Mouse (Mus musculus): ENCODE data around the gene Ctcf. TPM values are rescaled to one million over a fixed set of nuclear protein-coding genes. Genes with fewer than 3 reads are reported as not detected.
A peak's percentile ranks its signal among the peaks of the same experiment; 100 is the strongest.
"Not testable (repeated sequence)": the region's sequence is repeated elsewhere in the genome, so short reads cannot be mapped to it uniquely, and the experiment has no call there.

Gene Ctcf
- polyA plus RNA-seq, 1 experiment, result 16.7 TPM

DNA sequence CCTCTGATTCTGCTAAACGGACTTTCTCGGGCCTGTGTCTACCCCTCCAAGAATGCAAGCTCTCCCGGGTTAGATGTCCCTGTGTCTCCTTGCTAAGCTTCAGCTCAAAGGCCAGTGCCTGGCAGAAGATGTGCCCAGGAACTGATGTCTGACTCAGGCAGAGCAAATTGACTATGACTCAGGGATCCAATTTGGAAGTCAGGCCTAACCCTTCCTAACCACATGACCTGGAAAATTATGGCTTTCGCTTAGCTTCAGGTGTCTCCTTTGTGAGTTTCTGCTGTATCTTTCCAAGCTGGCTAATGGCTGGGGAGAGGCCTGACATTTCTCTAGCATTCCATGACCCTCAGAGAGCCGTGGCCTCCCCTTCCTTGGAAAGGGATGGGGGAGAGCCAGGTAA, 35.1 kb upstream of the Ctcf start:
- DNase-seq, result no peak
- Histone ChIP-seq H3K27ac (ENCODE audit: insufficient read depth, low read depth, low read length) (no peak overlapping the region), H3K4me1 (ENCODE audit: control insufficient read depth, insufficient read depth, low read length) (no peaks in the 10 kb centered on the region; the same call in 1 of the 2 replicates), H3K36me3 (ENCODE audit: control insufficient read depth, insufficient read depth, low read length) (no peaks in the 10 kb centered on the region), H3K27me3 (replicated peaks; ENCODE audit: control insufficient read depth, insufficient read depth, low read length) (no peaks in the 10 kb centered on the region), H3K4me3 (ENCODE audit: insufficient read depth, low read depth, low read length) (no peak overlapping the region)
- TF ChIP-seq POLR2A (IDR thresholded peaks at IDR 0.05; ENCODE audit: low read depth, low read length) (no peak), CTCF (conservative IDR thresholded peaks at IDR 0.05; ENCODE audit: insufficient read depth, insufficient read length, low read depth, low read length) (no peak)
- 64% methylated on average over 5 of the region's 5 CpGs for WGBS

DNA sequence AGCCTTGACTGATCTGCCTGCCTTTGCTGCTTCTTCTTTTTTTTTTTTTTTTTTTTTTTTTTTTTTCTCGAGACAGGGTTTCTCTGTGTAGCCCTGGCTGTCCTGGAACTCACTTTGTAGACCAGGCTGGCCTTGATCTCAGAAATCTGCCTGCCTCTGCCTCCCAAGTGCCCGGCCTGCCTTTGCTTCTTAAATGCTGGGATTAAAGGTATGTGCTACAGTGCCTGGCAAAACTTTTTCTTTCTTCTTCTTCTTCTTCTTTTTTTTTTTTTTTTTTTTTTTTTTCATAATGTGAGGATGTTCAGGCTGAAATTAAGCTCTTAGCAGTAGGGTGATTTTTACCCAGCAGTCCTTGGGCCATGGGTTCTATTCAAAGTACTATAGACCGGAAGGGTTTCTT, 33.8 kb upstream of the Ctcf start:
- not testable (repeated sequence) for H3K27ac ChIP-seq (ENCODE audit: insufficient read depth, low read depth, low read length); DNase-seq; H3K36me3 ChIP-seq (ENCODE audit: control insufficient read depth, insufficient read depth, low read length); H3K4me1 ChIP-seq (ENCODE audit: control insufficient read depth, insufficient read depth, low read length); H3K4me3 ChIP-seq (ENCODE audit: insufficient read depth, low read depth, low read length); H3K27me3 ChIP-seq (replicated peaks; ENCODE audit: control insufficient read depth, insufficient read depth, low read length)
- WGBS, result 79% methylated on average over 3 of the region's 3 CpGs

DNA sequence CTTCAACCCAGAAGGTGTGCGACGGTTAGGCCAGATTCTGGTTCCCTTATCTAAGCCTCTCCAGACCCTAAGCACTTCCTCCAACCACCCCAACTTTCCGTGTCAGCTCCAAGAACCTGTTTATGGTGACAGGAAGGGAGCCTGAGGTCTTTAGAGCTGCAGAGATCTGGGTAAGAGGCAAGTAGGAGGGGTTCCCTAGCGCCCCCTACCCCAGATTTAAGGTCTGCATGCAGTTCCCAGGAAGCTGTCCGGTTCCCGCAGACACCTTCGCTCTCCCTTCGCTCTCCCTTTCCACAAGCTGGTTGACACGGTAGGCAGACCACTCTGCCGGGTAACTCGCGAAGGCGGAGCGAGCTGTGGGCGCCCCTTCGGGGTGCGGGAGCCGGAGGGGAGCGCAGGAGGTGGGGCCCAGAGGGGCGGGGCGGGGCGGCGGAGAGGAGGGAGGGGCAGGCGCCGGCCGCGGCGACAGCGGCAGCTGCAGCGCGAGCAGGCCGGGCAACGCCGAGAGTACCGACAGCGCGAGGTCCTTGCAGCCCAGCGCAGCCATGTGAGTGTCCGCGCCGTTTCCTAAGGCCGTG, 31.5 kb upstream of the Ctcf start, which contains the start of gene Ripor1:
Gene Ripor1 (plus strand): TSS at position 452 of the 578 bp plus-strand sequence.
- H3K4me1 ChIP-seq (ENCODE audit: control insufficient read depth, insufficient read depth, low read length), result peaks cover 9% of the 10 kb centered on the region
- TF ChIP-seq POLR2A (IDR thresholded peaks at IDR 0.05; ENCODE audit: low read depth, low read length) (peak; percentile 69), CTCF (conservative IDR thresholded peaks at IDR 0.05; ENCODE audit: insufficient read depth, insufficient read length, low read depth, low read length) (peak; percentile 51)
- H3K4me3 ChIP-seq (ENCODE audit: insufficient read depth, low read depth, low read length), result peak within 1 kb of the TSS; percentile 61
- no peaks in the 10 kb centered on the region for H3K36me3 ChIP-seq (ENCODE audit: control insufficient read depth, insufficient read depth, low read length)
- 2% methylated on average over 37 of the region's 42 CpGs for WGBS
- H3K27ac ChIP-seq (ENCODE audit: insufficient read depth, low read depth, low read length), result peak within 1 kb of the TSS; percentile 88
- H3K27me3 ChIP-seq (replicated peaks; ENCODE audit: control insufficient read depth, insufficient read depth, low read length), result no peaks in the 10 kb centered on the region
- DNase-seq, result peak; percentile 84

DNA sequence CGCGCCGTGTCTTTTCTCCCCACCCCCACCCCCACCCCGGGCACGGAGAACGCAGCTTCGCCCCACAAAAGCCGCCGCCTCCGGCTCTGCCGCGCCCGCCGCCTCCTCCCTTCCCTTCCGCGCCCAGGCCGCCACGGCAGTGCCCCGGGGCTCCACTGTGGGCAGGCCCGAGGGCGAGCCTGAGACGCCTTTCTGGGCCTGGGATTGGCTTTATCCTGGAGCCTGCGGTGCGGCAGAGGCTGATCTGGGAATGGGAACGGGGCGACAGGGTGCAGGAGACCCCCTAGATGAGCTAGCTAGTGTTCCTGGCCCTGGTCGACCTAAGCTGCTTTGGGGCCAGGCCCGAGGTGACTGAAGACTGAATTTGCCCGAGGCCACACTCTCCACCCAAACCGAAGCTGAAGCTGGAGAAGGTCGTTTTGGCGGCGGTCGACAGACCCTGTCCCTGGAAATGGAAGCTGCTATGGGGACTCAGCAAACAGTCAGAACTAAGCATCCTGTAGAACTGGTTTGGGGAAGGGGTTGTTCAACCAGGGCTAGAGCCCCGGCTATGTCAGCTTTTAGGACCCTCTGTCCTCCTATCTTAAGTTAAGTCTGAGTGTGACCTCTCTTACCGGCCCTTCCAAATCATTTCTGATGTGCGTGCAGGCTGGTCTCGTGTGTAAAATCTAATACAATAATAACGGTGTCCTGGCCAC, 30.7 kb upstream of the Ctcf start:
- Histone ChIP-seq H3K27me3 (replicated peaks; ENCODE audit: control insufficient read depth, insufficient read depth, low read length) (no peaks in the 10 kb centered on the region), H3K4me1 (ENCODE audit: control insufficient read depth, insufficient read depth, low read length) (peaks cover 9% of the 10 kb centered on the region), H3K27ac (ENCODE audit: insufficient read depth, low read depth, low read length) (peak overlapping the region; percentile 88), H3K4me3 (ENCODE audit: insufficient read depth, low read depth, low read length) (peak overlapping the region; percentile 61), H3K36me3 (ENCODE audit: control insufficient read depth, insufficient read depth, low read length) (no peaks in the 10 kb centered on the region)
- DNase-seq, result no peak
- 1% methylated on average over 37 of the region's 39 CpGs for WGBS
- TF ChIP-seq CTCF (conservative IDR thresholded peaks at IDR 0.05; ENCODE audit: insufficient read depth, insufficient read length, low read depth, low read length) (no peak), POLR2A (IDR thresholded peaks at IDR 0.05; ENCODE audit: low read depth, low read length) (no peak)

DNA sequence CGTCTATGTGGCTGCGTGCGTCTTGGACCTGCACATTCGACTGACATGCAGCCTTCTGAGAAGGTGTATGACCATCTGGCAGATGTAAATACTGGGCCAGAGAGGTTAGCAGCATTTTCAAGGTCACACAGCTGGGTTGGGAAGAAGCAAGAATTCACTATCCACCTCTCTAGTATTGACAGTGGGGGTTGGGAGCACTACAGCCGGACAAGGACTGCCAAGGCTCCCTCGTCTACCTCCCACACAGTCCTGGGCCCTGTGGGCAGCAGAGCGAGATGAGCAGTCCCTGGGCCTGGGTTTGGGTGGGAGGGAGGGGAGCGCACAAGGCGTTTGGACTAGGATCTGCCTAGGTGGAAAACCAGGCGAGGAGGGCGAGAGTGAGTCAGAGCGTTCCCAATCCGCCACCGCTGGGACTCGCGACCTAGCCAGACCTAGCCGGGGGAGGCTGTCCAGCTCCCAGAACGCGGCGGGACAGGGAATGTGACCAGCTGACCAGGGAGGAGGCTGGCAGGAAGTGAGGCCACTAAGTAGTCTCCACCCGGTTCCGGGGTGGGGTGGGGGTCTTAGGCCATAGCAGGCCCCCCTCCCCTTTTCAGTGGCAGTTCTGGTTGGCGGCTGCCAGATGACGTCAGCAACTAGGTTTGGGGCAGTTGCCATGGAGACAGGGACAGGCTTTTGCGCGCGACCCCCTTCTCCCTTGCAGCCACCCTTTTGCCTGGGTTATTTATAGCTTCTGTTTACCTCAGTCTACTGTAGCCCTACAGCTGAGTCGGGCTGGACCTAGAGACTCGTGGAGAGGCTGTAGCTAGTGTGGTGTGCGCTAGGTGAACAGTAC, 30.0 kb upstream of the Ctcf start:
- H3K4me1 ChIP-seq (ENCODE audit: control insufficient read depth, insufficient read depth, low read length), result peaks cover 9% of the 10 kb centered on the region
- DNase-seq, result peak; percentile 91
- H3K36me3 ChIP-seq (ENCODE audit: control insufficient read depth, insufficient read depth, low read length), result no peaks in the 10 kb centered on the region
- peak overlapping the region; percentile 88 for H3K27ac ChIP-seq (ENCODE audit: insufficient read depth, low read depth, low read length)
- under 1% methylated on average over 30 of the region's 30 CpGs for WGBS
- TF ChIP-seq CTCF (conservative IDR thresholded peaks at IDR 0.05; ENCODE audit: insufficient read depth, insufficient read length, low read depth, low read length), result no peak
- peak; percentile 90 for TF ChIP-seq POLR2A (IDR thresholded peaks at IDR 0.05; ENCODE audit: low read depth, low read length)
- H3K27me3 ChIP-seq (replicated peaks; ENCODE audit: control insufficient read depth, insufficient read depth, low read length), result no peaks in the 10 kb centered on the region
- peak overlapping the region; percentile 61 for H3K4me3 ChIP-seq (ENCODE audit: insufficient read depth, low read depth, low read length)

DNA sequence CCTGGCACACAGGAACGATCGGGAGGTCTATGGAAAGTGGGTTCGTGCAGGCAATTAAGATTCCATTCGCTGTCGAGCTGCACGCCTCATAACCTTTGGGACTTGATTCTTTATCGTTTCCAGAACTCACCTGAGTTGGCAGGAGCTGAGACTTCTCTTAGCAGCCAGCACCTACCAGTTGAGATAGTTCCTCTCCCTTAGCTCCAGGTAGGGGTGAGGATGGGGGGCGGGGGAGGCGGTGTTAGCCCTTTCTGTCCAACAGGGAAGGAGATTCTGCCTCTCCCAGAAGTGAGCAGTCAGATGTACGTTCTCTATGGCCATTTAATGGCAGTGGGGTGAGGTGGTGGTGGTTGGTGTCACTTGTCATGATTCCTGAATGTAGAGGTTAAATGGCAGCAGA, 29.3 kb upstream of the Ctcf start:
- Histone ChIP-seq H3K4me3 (ENCODE audit: insufficient read depth, low read depth, low read length) (peak overlapping the region; percentile 61), H3K27ac (ENCODE audit: insufficient read depth, low read depth, low read length) (peak overlapping the region; percentile 88), H3K27me3 (replicated peaks; ENCODE audit: control insufficient read depth, insufficient read depth, low read length) (no peaks in the 10 kb centered on the region), H3K4me1 (ENCODE audit: control insufficient read depth, insufficient read depth, low read length) (peaks cover 9% of the 10 kb centered on the region), H3K36me3 (ENCODE audit: control insufficient read depth, insufficient read depth, low read length) (no peaks in the 10 kb centered on the region)
- DNase-seq, result no peak
- TF ChIP-seq POLR2A (IDR thresholded peaks at IDR 0.05; ENCODE audit: low read depth, low read length) (no peak), CTCF (conservative IDR thresholded peaks at IDR 0.05; ENCODE audit: insufficient read depth, insufficient read length, low read depth, low read length) (no peak)
- WGBS, result 9% methylated on average over 10 of the region's 10 CpGs

DNA sequence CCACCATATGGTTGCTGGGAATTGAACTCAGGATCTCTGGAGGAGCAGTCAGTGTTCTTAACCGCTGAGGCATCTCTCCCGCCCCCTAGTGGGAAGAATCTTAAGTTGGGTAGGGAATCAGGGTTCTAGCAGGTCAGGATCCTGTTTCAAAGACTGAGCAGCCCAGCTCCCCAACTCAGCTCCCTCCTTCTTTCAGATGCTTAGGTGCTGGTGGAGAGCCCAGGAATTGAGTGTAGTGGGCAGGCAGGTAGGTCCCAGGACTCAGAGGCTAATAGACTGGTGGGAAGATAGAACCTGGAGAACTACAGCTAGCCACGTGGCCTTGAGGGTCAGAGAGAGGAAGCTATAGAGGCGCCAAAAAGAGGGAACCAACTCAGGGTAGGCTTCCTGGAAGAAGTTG, 28.7 kb upstream of the Ctcf start:
- DNase-seq, result peak; percentile 71
- 33% methylated on average over 4 of the region's 4 CpGs for WGBS
- TF ChIP-seq CTCF (conservative IDR thresholded peaks at IDR 0.05; ENCODE audit: insufficient read depth, insufficient read length, low read depth, low read length) (peak; percentile 42), POLR2A (IDR thresholded peaks at IDR 0.05; ENCODE audit: low read depth, low read length) (no peak)
- H3K4me1 ChIP-seq (ENCODE audit: control insufficient read depth, insufficient read depth, low read length), result peaks cover 9% of the 10 kb centered on the region
- no peak overlapping the region for H3K4me3 ChIP-seq (ENCODE audit: insufficient read depth, low read depth, low read length)
- H3K36me3 ChIP-seq (ENCODE audit: control insufficient read depth, insufficient read depth, low read length), result no peaks in the 10 kb centered on the region
- H3K27me3 ChIP-seq (replicated peaks; ENCODE audit: control insufficient read depth, insufficient read depth, low read length), result no peaks in the 10 kb centered on the region
- peak overlapping the region; percentile 4; the same call in 1 of the 2 replicates for H3K27ac ChIP-seq (ENCODE audit: insufficient read depth, low read depth, low read length)
